Mouse (Mus musculus): Measurements from ENCODE around the gene Mylk.

Gene Mylk

GRCm38 (mm10) chr16:34967120-34967800, 222.2 kb downstream of the Mylk start:
- ATAC-seq (ENCODE audit: insufficient number of reproducible peaks, low FRiP score, low TSS enrichment): peak; percentile 83; the same call in 1 of the 2 replicates

DNA sequence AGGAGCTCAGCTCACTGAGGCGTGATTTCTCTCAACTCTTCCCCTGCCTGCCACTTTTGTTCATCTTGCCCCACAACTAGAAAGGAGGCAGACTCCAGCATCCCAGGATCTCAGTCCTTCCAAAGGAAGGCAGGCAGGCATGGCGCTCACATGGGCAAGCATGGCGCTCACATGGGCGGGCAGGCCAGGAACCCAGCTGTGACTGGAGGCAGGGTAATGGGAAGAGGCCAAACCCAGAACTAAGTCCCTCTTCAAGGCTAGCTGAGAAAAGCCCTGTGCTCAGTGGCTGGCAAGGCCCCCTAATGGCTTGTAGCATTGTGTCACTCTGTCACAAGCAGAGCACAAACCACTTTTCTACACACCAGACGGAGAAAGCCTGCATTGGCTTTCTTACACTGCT, 223.2 kb downstream of the Mylk start:
- ATAC-seq (ENCODE audit: insufficient number of reproducible peaks, low FRiP score, low TSS enrichment): no peak

DNA sequence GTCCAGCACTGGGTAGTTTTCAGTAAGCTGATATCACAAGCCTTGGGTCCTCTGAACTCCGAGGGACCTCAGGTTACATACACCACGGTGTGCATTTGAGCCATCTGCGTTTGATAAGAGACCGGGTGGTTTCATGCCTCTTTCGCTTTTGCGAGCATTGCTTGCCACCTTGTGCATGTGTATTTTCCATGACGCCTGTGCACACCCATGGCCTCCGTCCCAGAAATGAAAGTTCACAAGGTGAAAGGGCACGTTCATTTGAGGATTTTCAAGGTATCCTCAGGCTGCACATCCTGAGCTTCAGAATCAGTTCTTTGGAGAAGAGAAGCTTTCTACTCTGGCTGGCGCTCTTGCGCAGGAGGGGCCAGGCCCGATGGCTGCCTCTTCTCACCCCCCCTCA, 227.5 kb downstream of the Mylk start:
- no peak for ATAC-seq (ENCODE audit: insufficient number of reproducible peaks, low FRiP score, low TSS enrichment)

DNA sequence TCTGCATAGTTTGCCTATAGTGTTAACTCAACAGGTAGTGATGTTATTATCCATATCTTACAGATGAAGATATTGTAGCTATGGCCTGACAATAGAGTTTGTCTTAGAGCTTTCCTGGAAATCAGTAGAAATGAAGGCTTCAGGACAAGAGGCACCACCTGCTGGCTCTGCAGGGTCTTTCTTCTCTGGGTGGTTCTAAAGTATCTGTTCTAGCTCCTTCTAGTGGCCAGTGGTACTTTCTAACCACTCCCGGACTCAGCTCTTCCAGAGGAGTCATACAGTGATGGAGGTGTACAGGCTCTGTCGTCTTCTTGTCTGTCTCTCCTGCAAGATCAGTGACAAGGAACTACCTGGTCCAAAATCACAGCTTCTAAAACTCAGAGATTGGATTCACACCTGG, 230.5 kb downstream of the Mylk start:
- ATAC-seq (ENCODE audit: insufficient number of reproducible peaks, low FRiP score, low TSS enrichment): no peak

GRCm38 (mm10) chr16:34976630-34977029, 231.6 kb downstream of the Mylk start:
- ATAC-seq (ENCODE audit: insufficient number of reproducible peaks, low FRiP score, low TSS enrichment): no peak

- no peak for ATAC-seq (ENCODE audit: insufficient number of reproducible peaks, low FRiP score, low TSS enrichment)
Measured at GRCm38 (mm10) chr16:34978018-34978417, 233.0 kb downstream of the Mylk start.

DNA sequence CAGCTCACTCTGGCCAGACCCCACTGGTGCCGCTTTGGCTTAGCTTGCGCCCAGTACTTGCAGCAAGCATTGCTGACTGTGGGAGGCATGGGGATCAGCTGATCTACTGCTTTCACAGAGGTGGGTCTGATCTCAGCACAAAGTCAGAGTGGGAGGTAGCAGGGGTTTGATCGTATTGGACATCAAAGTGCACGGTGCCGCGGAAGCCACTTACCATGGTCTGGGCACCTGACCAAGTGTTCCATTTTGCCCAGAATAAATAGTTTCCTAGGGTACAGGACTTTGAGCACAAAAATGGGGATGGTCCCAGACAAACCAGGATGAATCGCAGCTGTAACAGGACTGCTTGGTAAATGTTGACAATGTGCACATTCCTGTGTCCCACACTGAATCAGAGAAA, 236.0 kb downstream of the Mylk start:
- no peak for ATAC-seq (ENCODE audit: insufficient number of reproducible peaks, low FRiP score, low TSS enrichment)

GRCm38 (mm10) chr16:34984203-34985030, 239.4 kb downstream of the Mylk start:
- ATAC-seq (ENCODE audit: insufficient number of reproducible peaks, low FRiP score, low TSS enrichment): no peak

GRCm38 (mm10) chr16:34985031-34985346, 240.0 kb downstream of the Mylk start:
- no peak for ATAC-seq (ENCODE audit: insufficient number of reproducible peaks, low FRiP score, low TSS enrichment)

- no peak for ATAC-seq (ENCODE audit: insufficient number of reproducible peaks, low FRiP score, low TSS enrichment)
Measured at GRCm38 (mm10) chr16:34986211-34986825, 241.3 kb downstream of the Mylk start.

DNA sequence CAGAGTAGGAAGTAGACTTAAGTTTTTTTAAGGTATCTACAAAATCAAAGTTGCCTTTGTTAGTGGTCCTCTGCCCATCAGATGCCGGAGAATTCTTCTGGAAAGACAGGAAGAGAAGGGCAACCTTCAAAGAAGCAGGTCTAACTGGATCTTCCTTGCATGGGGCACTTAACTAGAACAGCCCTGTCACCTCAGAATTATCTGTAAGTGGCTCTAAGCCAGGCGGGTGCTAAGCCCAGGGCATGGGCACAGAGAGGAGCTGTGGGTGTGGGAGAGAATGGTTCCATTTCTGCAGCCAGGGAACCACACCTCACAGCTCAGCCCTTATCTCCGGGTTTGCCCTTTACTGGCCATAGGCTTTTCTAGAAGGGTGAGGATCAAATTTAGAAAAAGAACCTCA, 246.4 kb downstream of the Mylk start:
- no peak for ATAC-seq (ENCODE audit: insufficient number of reproducible peaks, low FRiP score, low TSS enrichment)

- ATAC-seq (ENCODE audit: insufficient number of reproducible peaks, low FRiP score, low TSS enrichment): no peak
Measured at GRCm38 (mm10) chr16:34992854-34993253, 247.8 kb downstream of the Mylk start.

GRCm38 (mm10) chr16:34993694-34994330, 248.8 kb downstream of the Mylk start:
- ATAC-seq (ENCODE audit: insufficient number of reproducible peaks, low FRiP score, low TSS enrichment): no peak

GRCm38 (mm10) chr16:34994641-34995141, 249.7 kb downstream of the Mylk start:
- no peak for ATAC-seq (ENCODE audit: insufficient number of reproducible peaks, low FRiP score, low TSS enrichment)

- ATAC-seq (ENCODE audit: insufficient number of reproducible peaks, low FRiP score, low TSS enrichment): no peak
Measured at GRCm38 (mm10) chr16:34996133-34996532, 251.1 kb downstream of the Mylk start.

- no peak for ATAC-seq (ENCODE audit: insufficient number of reproducible peaks, low FRiP score, low TSS enrichment)
Measured at GRCm38 (mm10) chr16:34997052-34997451, 252.0 kb downstream of the Mylk start.

DNA sequence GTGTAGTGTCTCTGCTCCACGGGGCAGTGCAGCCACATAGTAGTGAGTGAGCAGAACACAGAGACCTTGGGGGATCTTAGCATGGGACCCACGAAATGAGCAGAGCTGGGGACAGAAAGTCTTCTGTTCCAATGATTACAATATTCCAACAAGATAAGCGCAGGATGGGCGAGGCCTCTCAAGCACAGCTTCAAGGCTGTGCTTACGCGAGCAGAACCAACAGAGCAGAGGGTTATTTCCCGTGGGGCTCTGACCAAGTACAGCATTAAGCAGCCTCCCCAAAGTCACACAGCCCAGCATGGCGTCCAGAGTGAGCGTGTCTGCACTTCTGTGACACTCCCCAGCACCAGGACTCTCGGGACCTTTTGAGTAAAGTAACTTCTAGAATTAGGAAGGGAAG, 252.6 kb downstream of the Mylk start:
- ATAC-seq (ENCODE audit: insufficient number of reproducible peaks, low FRiP score, low TSS enrichment): no peak

- ATAC-seq (ENCODE audit: insufficient number of reproducible peaks, low FRiP score, low TSS enrichment): no peak
Measured at GRCm38 (mm10) chr16:34999016-34999415, 254.0 kb downstream of the Mylk start.

- no peak for ATAC-seq (ENCODE audit: insufficient number of reproducible peaks, low FRiP score, low TSS enrichment)
Measured at GRCm38 (mm10) chr16:34999986-35000385, 255.0 kb downstream of the Mylk start.

- no peak for ATAC-seq (ENCODE audit: insufficient number of reproducible peaks, low FRiP score, low TSS enrichment)
Measured at GRCm38 (mm10) chr16:35000923-35001560, 256.0 kb downstream of the Mylk start.
